In genomic region chr13:38735294-38735693, GRCm38 (mm10) we compare ENCODE assay signal across 27 mouse cellular contexts.
"Had no signal": no experiment of that assay in that cellular context is flagged by ENCODE, and none has a peak within 500 bp of the region (broad histone marks: within the 10 kb centered on the region; RNA-seq: fewer than 3 reads in every experiment).

No protein-coding gene starts in this region.

- H3K4me2 ChIP-seq: heart, embryonic 11.5 days; heart, embryonic 13.5 days; heart, embryonic 15.5 days; hindbrain, embryonic 12.5 days; hindbrain, embryonic 14.5 days; intestine, embryonic 15.5 days; limb, embryonic 12.5 days; liver, embryonic 11.5 days; liver, embryonic 13.5 days; liver, embryonic 15.5 days had no signal

- ATAC-seq: hindbrain, embryonic 16.5 days; inflammation-experienced regulatory T-cells, adult 6 months; intestine, embryonic 15.5 days; intestine, postnatal 0 days had no signal

- H3K9ac ChIP-seq: heart, embryonic 13.5 days; heart, embryonic 15.5 days; hindbrain, embryonic 12.5 days; hindbrain, embryonic 14.5 days; intestine, embryonic 15.5 days; limb, embryonic 12.5 days; liver, embryonic 13.5 days; liver, embryonic 15.5 days had no signal

- H3K4me1 ChIP-seq: heart, embryonic 13.5 days; heart, embryonic 15.5 days; hindbrain, embryonic 12.5 days; intestine, embryonic 15.5 days; limb, embryonic 10.5 days; liver, embryonic 13.5 days had no signal

- H3K27ac ChIP-seq: heart, adult 2 months; heart, embryonic 13.5 days; heart, embryonic 15.5 days; hindbrain, embryonic 12.5 days; hindbrain, embryonic 14.5 days; intestine, embryonic 15.5 days; layer of hippocampus, adult 2 months; left cerebral cortex, adult 2 months; limb, embryonic 10.5 days; limb, embryonic 12.5 days; liver, embryonic 13.5 days; liver, embryonic 15.5 days had no signal

- H3K4me3 ChIP-seq: heart, adult 2 months; heart, embryonic 13.5 days; heart, embryonic 15.5 days; hindbrain, embryonic 12.5 days; intestine, embryonic 15.5 days; layer of hippocampus, adult 2 months; left cerebral cortex, adult 2 months; limb, embryonic 10.5 days; limb, embryonic 12.5 days; liver, embryonic 13.5 days; liver, embryonic 15.5 days had no signal

- DNase-seq: gastrocnemius, postnatal 14 days; gastrocnemius, postnatal 36 days; heart, adult 2 months; heart, postnatal 14 days; heart, postnatal 36 days; kidney, adult 2 months; kidney, adult 9 months; kidney, postnatal 10 days; kidney, postnatal 25 days; kidney, postnatal 4 days; liver; liver, embryonic 13.5 days had no signal

- H3K27me3 ChIP-seq: heart, embryonic 13.5 days; heart, embryonic 15.5 days; hindbrain, embryonic 12.5 days; intestine, embryonic 15.5 days; limb, embryonic 12.5 days; liver, embryonic 13.5 days; liver, embryonic 15.5 days had no signal

- H3K36me3 ChIP-seq: heart, embryonic 13.5 days; heart, embryonic 15.5 days; hindbrain, embryonic 12.5 days; intestine, embryonic 15.5 days; limb, embryonic 10.5 days; limb, embryonic 12.5 days; liver, embryonic 13.5 days; liver, embryonic 15.5 days had no signal

- H3K9me3 ChIP-seq: heart, embryonic 13.5 days; heart, embryonic 15.5 days; hindbrain, embryonic 12.5 days; intestine, embryonic 15.5 days; limb, embryonic 10.5 days; limb, embryonic 12.5 days; liver, embryonic 13.5 days; liver, embryonic 15.5 days had no signal
